Mouse (Mus musculus) MEL (cell line): ENCODE results near the gene Nusap1. TPM values are rescaled to one million over a fixed set of nuclear protein-coding genes. Genes with fewer than 3 reads are reported as not detected.

Experiments used
- DNase-seq: peaks from one replicate; pipeline ENCODE4 v3.0.0; 2011; ENCODE audit warnings: low read depth, low spot score
- H3K27ac ChIP-seq: 2 replicates; pipeline ENCODE4 v1.5.1; 2012; ENCODE audit warnings: low read depth, mild to moderate bottlenecking, control low read depth, low read length, moderate library complexity; ENCODE audit not compliant: control insufficient read depth
- H3K27me3 ChIP-seq, 2 experiments: fragments of 150-350 bp in 1 of 2; sonication (generic) in 1 of 2; 2 replicates each; pipeline ENCODE4 v1.6.1; 2012; ENCODE audit warnings: low read length in 2 of 2, mild to moderate bottlenecking in 2 of 2, improper control_type of control experiment in 1 of 2, moderate library complexity in 1 of 2; ENCODE audit not compliant: insufficient read depth in 2 of 2, control insufficient read depth in 1 of 2
- H3K36me3 ChIP-seq, 2 experiments: 2 replicates each; pipeline ENCODE4 v1.6.1; 2012 to 2014; ENCODE audit warnings: low read length in 2 of 2, improper control_type of control experiment in 1 of 2, inconsistent platforms in 1 of 2, mild to moderate bottlenecking in 1 of 2; ENCODE audit not compliant: insufficient read depth in 2 of 2, control insufficient read depth in 1 of 2
- H3K4me1 ChIP-seq, 2 experiments: fragments of 150-350 bp in 1 of 2; sonication (generic) in 1 of 2; 2 replicates each; pipeline ENCODE4 v1.6.1; 2012; ENCODE audit warnings: low read length in 2 of 2, improper control_type of control experiment in 1 of 2, mild to moderate bottlenecking in 1 of 2; ENCODE audit not compliant: insufficient read depth in 2 of 2, control insufficient read depth in 1 of 2
- H3K4me3 ChIP-seq, 2 experiments: fragments of 150-350 bp in 1 of 2; sonication (generic) in 1 of 2; 2 replicates each; pipeline ENCODE4 v1.5.1; 2012; ENCODE audit warnings: low read depth in 2 of 2, low read length in 2 of 2, mild to moderate bottlenecking in 2 of 2, moderate library complexity in 2 of 2, control low read depth in 1 of 2, improper control_type of control experiment in 1 of 2; ENCODE audit not compliant: control insufficient read depth in 1 of 2, insufficient read depth in 1 of 2
- H3K79me2 ChIP-seq: 2 replicates; pipeline ENCODE4 v1.6.1; 2012; ENCODE audit warnings: mild to moderate bottlenecking, low read length, moderate library complexity; ENCODE audit not compliant: control insufficient read depth, poor library complexity, insufficient read depth
- H3K9ac ChIP-seq: 2 replicates; pipeline ENCODE4 v1.6.1; 2012; ENCODE audit warnings: low read depth, mild to moderate bottlenecking, control low read depth, low read length, moderate library complexity; ENCODE audit not compliant: control insufficient read depth, poor library complexity, severe bottlenecking
- H3K9me3 ChIP-seq: fragments of 150-350 bp; sonication (generic); replicated peaks from 2 replicates; pipeline ENCODE4 v1.6.1; 2012; ENCODE audit warnings: mild to moderate bottlenecking, low read length, improper control_type of control experiment, moderate library complexity; ENCODE audit not compliant: insufficient read depth
- BHLHE40 ChIP-seq: IDR thresholded peaks from 2 replicates; pipeline ENCODE4 v1.6.1; 2012; ENCODE audit warnings: low read depth, mild to moderate bottlenecking, inconsistent platforms, low read length, improper control_type of control experiment, borderline replicate concordance
- CTCF ChIP-seq, 3 experiments: IDR thresholded peaks in 2 of 3; conservative IDR thresholded peaks in 1 of 3; 2 replicates each; pipeline ENCODE4 v1.5.1; 2011 to 2012; ENCODE audit warnings: low read length in 3 of 3, low read depth in 2 of 3, mild to moderate bottlenecking in 2 of 3, improper control_type of control experiment in 1 of 3, inconsistent platforms in 1 of 3, mixed read lengths in 1 of 3, moderate library complexity in 1 of 3; ENCODE audit not compliant: control insufficient read depth in 1 of 3, insufficient read depth in 1 of 3, poor library complexity in 1 of 3, severe bottlenecking in 1 of 3
- E2F4 ChIP-seq: IDR thresholded peaks from 2 replicates; pipeline ENCODE4 v1.6.1; 2011; ENCODE audit warnings: low read depth, low read length, improper control_type of control experiment, borderline replicate concordance
- ETS1 ChIP-seq: IDR thresholded peaks from 2 replicates; pipeline ENCODE4 v1.6.1; 2012; ENCODE audit warnings: low read depth, mild to moderate bottlenecking, inconsistent platforms, low read length, improper control_type of control experiment, moderate library complexity
- GATA1 ChIP-seq: IDR thresholded peaks from 2 replicates; pipeline ENCODE4 v1.6.1; 2011; ENCODE audit warnings: low read depth, low read length, improper control_type of control experiment
- JUND ChIP-seq: IDR thresholded peaks from 2 replicates; pipeline ENCODE4 v1.6.1; 2011; ENCODE audit warnings: low read depth, mild to moderate bottlenecking, improper control_type of control experiment, low read length
- MXI1 ChIP-seq: IDR thresholded peaks from 2 replicates; pipeline ENCODE4 v1.6.1; 2011; ENCODE audit warnings: mild to moderate bottlenecking, low read depth, low read length, improper control_type of control experiment
- MYB ChIP-seq: IDR thresholded peaks from 2 replicates; pipeline ENCODE4 v1.6.1; 2011; ENCODE audit warnings: mild to moderate bottlenecking, low read depth, low read length, improper control_type of control experiment
- MYC ChIP-seq: IDR thresholded peaks from 2 replicates; pipeline ENCODE4 v1.6.1; 2011; ENCODE audit warnings: low read depth, mild to moderate bottlenecking, low read length, improper control_type of control experiment, moderate library complexity
- NRF1 ChIP-seq: IDR thresholded peaks from 2 replicates; pipeline ENCODE4 v1.6.1; 2014; ENCODE audit warnings: low read depth, mild to moderate bottlenecking, inconsistent platforms, low read length, improper control_type of control experiment, moderate library complexity; ENCODE audit not compliant: poor library complexity, insufficient read depth, severe bottlenecking
- POLR2AphosphoS2 ChIP-seq: IDR thresholded peaks from 2 replicates; pipeline ENCODE4 v1.6.1; 2011; ENCODE audit warnings: low read length, improper control_type of control experiment
- RAD21 ChIP-seq: IDR thresholded peaks from 2 replicates; pipeline ENCODE4 v1.6.1; 2011; ENCODE audit warnings: mild to moderate bottlenecking, low read depth, low read length, improper control_type of control experiment
- SMC3 ChIP-seq: IDR thresholded peaks from 2 replicates; pipeline ENCODE4 v1.6.1; 2011; ENCODE audit warnings: low read depth, low read length, improper control_type of control experiment
- TAL1 ChIP-seq: IDR thresholded peaks from 2 replicates; pipeline ENCODE4 v1.6.1; 2012; ENCODE audit warnings: mild to moderate bottlenecking, inconsistent platforms, low read length, moderate library complexity, mixed read lengths
- USF2 ChIP-seq, 2 experiments: IDR thresholded peaks; 2 replicates each; pipeline ENCODE4 v1.6.1; 2011 to 2012; ENCODE audit warnings: improper control_type of control experiment in 2 of 2, low read length in 2 of 2, borderline replicate concordance in 1 of 2, inconsistent platforms in 1 of 2, low read depth in 1 of 2, mild to moderate bottlenecking in 1 of 2; ENCODE audit not compliant: insufficient read depth in 1 of 2
- polyA plus RNA-seq, 2 experiments: library from polyadenylated mRNA; stranded (reverse) in 1 of 2; unstranded in 1 of 2; fragments of >175 nt in 1 of 2; fragments of >200 nt in 1 of 2; gene quantifications; 2 replicates each; pipeline versions ENCODE4 v1.2.1 to v1.2.4; 2012; ENCODE audit warnings: low replicate concordance in 2 of 2, low read depth in 1 of 2; ENCODE audit not compliant: insufficient read length in 2 of 2, insufficient read depth in 1 of 2, missing spikeins in 1 of 2
- total RNA-seq: library from RNA; depleted of rRNA; stranded (reverse); fragments of 300-350 nt; gene quantifications from 2 replicates; pipeline ENCODE4 v1.2.3, GENCODE M21; 2012

The Nusap1 gene
- total and polyA plus RNA-seq, 3 experiments = 17.0 to 28.2 TPM; not detected in 1

DNA sequence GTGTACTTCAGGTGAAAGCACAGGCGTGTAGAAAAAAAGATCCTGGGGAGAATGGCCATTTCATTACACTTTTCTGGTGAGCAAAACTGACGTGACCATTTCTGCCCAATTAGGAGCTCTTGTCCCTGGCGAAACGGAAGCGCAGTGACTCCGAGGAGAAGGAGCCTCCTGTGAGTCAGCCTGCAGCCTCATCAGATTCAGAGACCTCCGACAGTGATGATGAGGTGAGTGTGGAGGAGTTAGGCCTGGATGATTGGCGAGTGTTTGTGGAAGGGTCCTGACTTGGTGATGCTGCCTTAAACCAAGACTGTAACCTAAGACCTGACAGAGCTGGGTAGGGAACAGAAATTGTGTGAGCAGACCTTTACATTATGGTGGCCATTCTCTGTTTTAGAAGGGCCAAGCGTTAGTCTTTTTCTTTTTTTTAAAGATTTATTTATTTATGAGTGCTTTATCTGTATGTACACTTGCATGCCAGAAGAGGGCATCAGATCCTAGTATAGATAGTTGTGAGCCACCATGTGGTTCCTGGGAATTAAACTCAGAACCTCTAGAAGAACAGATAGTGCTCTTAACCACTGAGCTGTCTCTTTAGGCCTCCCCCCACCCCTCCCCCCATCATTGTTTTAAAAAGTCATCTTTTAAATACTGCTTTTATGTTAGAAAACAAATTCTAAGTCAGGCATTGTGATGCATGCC is 74.1 kb downstream of the Nusap1 start:
- H3K4me1 ChIP-seq = peaks cover 4 to 9% of the 10 kb centered on the region in 2 experiments; a peak in 3 of 4 replicates
- TF ChIP-seq USF2 (IDR thresholded peaks at IDR 0.05; ENCODE audit: borderline replicate concordance in 1 of 2, insufficient read depth in 1 of 2, low read depth in 1 of 2, low read length in 2 of 2) (no peak), JUND (no peak), MYB (no peak), CTCF (IDR thresholded peaks at IDR 0.05 in 2 of 3, conservative IDR thresholded peaks at IDR 0.05 in 1 of 3; ENCODE audit: control insufficient read depth in 1 of 3, insufficient read depth in 1 of 3, low read depth in 2 of 3, low read length in 3 of 3, poor library complexity in 1 of 3, severe bottlenecking in 1 of 3) (peak in 1 of 3 experiments; percentile 36; a peak in 2 of 6 replicates), MYC (0 out of 2 replicates have a peak, but pooled peaks have one; percentile 29), RAD21 (peak; percentile 19), TAL1 (no peak), SMC3 (peak; percentile 30; the same call in 1 of the 2 replicates), E2F4 (no peak)
- TF ChIP-seq, all 39 proteins: peak for 4
- no peak overlapping the region for H3K9ac ChIP-seq
- no peaks in the 10 kb centered on the region for H3K27me3 ChIP-seq
- no peaks in the 10 kb centered on the region for H3K79me2 ChIP-seq
- peaks cover 8 to 9% of the 10 kb centered on the region in 2 experiments for H3K36me3 ChIP-seq
- H3K9me3 ChIP-seq = no peaks in the 10 kb centered on the region
- DNase-seq = no peak
- no peak overlapping the region for H3K4me3 ChIP-seq
- no peak overlapping the region for H3K27ac ChIP-seq

DNA sequence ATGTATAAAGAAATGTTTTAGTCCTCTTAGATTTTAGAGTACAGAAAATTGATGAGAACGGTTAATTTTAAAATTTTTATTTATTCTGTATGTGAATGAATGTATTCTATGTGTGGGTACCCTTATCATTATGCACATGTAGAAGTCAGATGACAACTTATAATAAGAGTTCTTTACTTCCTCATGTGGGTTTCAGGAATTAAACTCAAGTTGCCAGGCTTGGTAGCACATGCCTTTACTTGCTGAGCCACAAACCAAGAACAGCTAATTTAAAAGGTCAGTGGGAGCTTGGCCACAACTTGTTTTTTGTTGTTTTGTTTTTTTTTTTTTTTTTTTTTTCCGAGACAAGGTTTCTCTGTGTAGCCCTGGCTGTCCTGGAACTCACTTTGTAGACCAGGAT is 76.7 kb downstream of the Nusap1 start:
- Histone ChIP-seq H3K79me2 (no peaks in the 10 kb centered on the region), H3K4me1 (peaks cover 7 to 9% of the 10 kb centered on the region in 2 experiments; a peak in 3 of 4 replicates), H3K27ac (no peak overlapping the region), H3K27me3 (no peaks in the 10 kb centered on the region), H3K36me3 (peaks cover 7 to 12% of the 10 kb centered on the region in 2 experiments), H3K9me3 (no peaks in the 10 kb centered on the region), H3K4me3 (no peak overlapping the region), H3K9ac (no peak overlapping the region)
- 0 out of 2 replicates have a peak, but pooled peaks have one; percentile 48 for TF ChIP-seq MYC
- peak; percentile 13; the same call in 1 of the 2 replicates for TF ChIP-seq ETS1
- peak; percentile 9; the same call in 1 of the 2 replicates for TF ChIP-seq GATA1
- no peak for TF ChIP-seq RAD21
- TF ChIP-seq MXI1 = peak; percentile 59; the same call in 1 of the 2 replicates
- DNase-seq = peak; percentile 42

DNA sequence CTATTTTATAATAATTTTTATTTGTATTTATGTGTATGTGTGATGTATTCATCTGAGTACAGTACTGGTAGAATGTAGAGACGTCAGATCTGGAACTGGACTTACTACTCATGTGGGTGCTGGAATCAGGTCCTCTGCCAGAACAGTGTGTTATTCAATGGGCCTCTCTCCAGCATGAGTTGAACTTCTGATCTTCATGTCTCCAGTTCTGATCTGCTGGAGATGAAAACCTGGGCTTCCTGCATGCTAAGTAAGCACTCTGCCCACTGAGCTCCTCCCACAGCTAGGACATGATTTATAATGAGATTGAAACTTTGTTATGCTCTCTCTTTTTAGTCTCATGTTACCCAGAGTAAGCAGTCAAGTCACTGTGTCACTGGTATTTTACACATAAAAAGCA is 78.0 kb downstream of the Nusap1 start:
- Histone ChIP-seq H3K9ac (no peak overlapping the region), H3K9me3 (no peaks in the 10 kb centered on the region), H3K36me3 (peaks cover 7 to 12% of the 10 kb centered on the region in 2 experiments), H3K4me3 (no peak overlapping the region), H3K4me1 (peaks cover 7 to 9% of the 10 kb centered on the region in 2 experiments; a peak in 3 of 4 replicates), H3K27ac (no peak overlapping the region), H3K79me2 (no peaks in the 10 kb centered on the region), H3K27me3 (no peaks in the 10 kb centered on the region)
- no peak for TF ChIP-seq MYC
- no peak for TF ChIP-seq BHLHE40
- TF ChIP-seq POLR2AphosphoS2 = no peak
- no peak for TF ChIP-seq NRF1
- DNase-seq = no peak
